ENCODE assay signal across 1 mouse cellular context in genomic region chr7:28381938-28382337, GRCm38 (mm10).
TF ChIP-seq lines count a peak whose summit lies in the region.

No protein-coding gene starts in this region.

TF ChIP-seq in MEL, 35 proteins besides CTCF, POLR2A, EP300 and RAD21:
- no peak; the same call in 1 of the 2 replicates for TF ChIP-seq KAT2A (conservative IDR thresholded peaks at IDR 0.05; ENCODE audit: low read depth, low read length)
- TF ChIP-seq BHLHE40 (IDR thresholded peaks at IDR 0.05; ENCODE audit: borderline replicate concordance, low read depth, low read length) = peak; percentile 83; the same call in 1 of the 2 replicates
- no peak for TF ChIP-seq TAL1 (IDR thresholded peaks at IDR 0.05; ENCODE audit: low read length)
- peak; percentile 42 for TF ChIP-seq NELFE (IDR thresholded peaks at IDR 0.05; ENCODE audit: low read depth, low read length)
- TF ChIP-seq SIN3A (IDR thresholded peaks at IDR 0.05; ENCODE audit: low read length) = peak; percentile 78
- no peak for TF ChIP-seq POLR2AphosphoS5 (IDR thresholded peaks at IDR 0.05; ENCODE audit: borderline replicate concordance, low read depth, low read length)
- peak; percentile 68; the same call in 1 of the 2 replicates for TF ChIP-seq CHD1 (IDR thresholded peaks at IDR 0.05; ENCODE audit: low read depth, low read length)
- no peak for TF ChIP-seq ZKSCAN1 (IDR thresholded peaks at IDR 0.05; ENCODE audit: low read depth, low read length)
- TF ChIP-seq CHD2 (IDR thresholded peaks at IDR 0.05; ENCODE audit: low read length) = peak; percentile 35; the same call in 1 of the 2 replicates
- TF ChIP-seq TBP (IDR thresholded peaks at IDR 0.05; ENCODE audit: low read depth, low read length) = no peak
- TF ChIP-seq MYC (IDR thresholded peaks at IDR 0.05; ENCODE audit: low read depth, low read length) = no peak
- no peak for TF ChIP-seq MYB (IDR thresholded peaks at IDR 0.05; ENCODE audit: low read depth, low read length)
- no peak; the same call in 1 of the 2 replicates for TF ChIP-seq RCOR1 (IDR thresholded peaks at IDR 0.05; ENCODE audit: low read depth, low read length)
- TF ChIP-seq HCFC1 (IDR thresholded peaks at IDR 0.05; ENCODE audit: low read depth, low read length) = peak; percentile 49; the same call in 1 of the 2 replicates
- no peak for TF ChIP-seq NRF1 (IDR thresholded peaks at IDR 0.05; ENCODE audit: insufficient read depth, low read depth, low read length, poor library complexity, severe bottlenecking)
- peak; percentile 7; the same call in 1 of the 2 replicates for TF ChIP-seq USF1 (IDR thresholded peaks at IDR 0.05; ENCODE audit: low read depth, low read length)
- no peak for TF ChIP-seq USF2 (IDR thresholded peaks at IDR 0.05; ENCODE audit: borderline replicate concordance in 1 of 2, insufficient read depth in 1 of 2, low read depth in 1 of 2, low read length in 2 of 2)
- peak; percentile 44 for TF ChIP-seq MAX (IDR thresholded peaks at IDR 0.05; ENCODE audit: low read length)
- TF ChIP-seq SMC3 (IDR thresholded peaks at IDR 0.05; ENCODE audit: low read depth, low read length) = no peak
- TF ChIP-seq ELF1 (IDR thresholded peaks at IDR 0.05; ENCODE audit: low read depth, low read length) = peak; percentile 70; the same call in 1 of the 2 replicates
- peak; percentile 93 for TF ChIP-seq MEF2A (IDR thresholded peaks at IDR 0.05; ENCODE audit: extremely low read depth, insufficient replicate concordance, low read depth, low read length, poor library complexity, severe bottlenecking)
- TF ChIP-seq MXI1 (IDR thresholded peaks at IDR 0.05; ENCODE audit: low read depth, low read length) = peak; percentile 76; the same call in 1 of the 2 replicates
- TF ChIP-seq ZNF384 (IDR thresholded peaks at IDR 0.05; ENCODE audit: low read depth, low read length) = no peak
- TF ChIP-seq UBTF (IDR thresholded peaks at IDR 0.05; ENCODE audit: borderline replicate concordance, insufficient read depth, low read depth, low read length) = 0 out of 2 replicates have a peak, but pooled peaks have one; percentile 38
- no peak for TF ChIP-seq ZMIZ1 (IDR thresholded peaks at IDR 0.05; ENCODE audit: low read depth, low read length)
- no peak for TF ChIP-seq GABPA (IDR thresholded peaks at IDR 0.05; ENCODE audit: low read depth, low read length)
- no peak for TF ChIP-seq E2F4 (IDR thresholded peaks at IDR 0.05; ENCODE audit: borderline replicate concordance, low read depth, low read length)
- TF ChIP-seq JUND (IDR thresholded peaks at IDR 0.05; ENCODE audit: low read depth, low read length) = no peak
- peak; percentile 75 for TF ChIP-seq ETS1 (IDR thresholded peaks at IDR 0.05; ENCODE audit: low read depth, low read length)
TF ChIP-seq in MEL: peak in this region for 13.
